Mouse (Mus musculus): ENCODE measurements around the gene Cog5. TPM values are rescaled to one million over a fixed set of nuclear protein-coding genes. Genes with fewer than 3 reads are reported as not detected.

Gene Cog5
- polyA plus RNA-seq (2014; fragmentation: Illumina TruSeq; extraction: RNeasy Lipid Tissue Mini Kit (QIAGEN cat#74804); ENCODE audit: low read depth, low replicate concordance): 62.7 TPM

GRCm38 (mm10) chr12:31654197-31654964, at the start of gene Cog5, which contains the start of gene Dus4l:
Gene Cog5, plus strand, starts transcription at chr12:31654869.
Gene Dus4l, minus strand, starts transcription at chr12:31654826.

GRCm38 (mm10) chr12:31634343-31635239, 20.1 kb upstream of the Cog5 start, which contains the start of gene Bcap29:
Gene Bcap29, minus strand, starts transcription at chr12:31634658.

GRCm38 (mm10) chr12:31713600-31713999, 58.9 kb downstream of the Cog5 start, which contains the start of gene Gpr22:
Gene Gpr22, minus strand, starts transcription at chr12:31713947.

GRCm38 (mm10) chr12:31949759-31950658, 295.3 kb downstream of the Cog5 start, which contains the start of gene Hbp1:
Gene Hbp1, minus strand, starts transcription at chr12:31950535.

Other genes with a start within 250 kb of the Cog5 start
- 19.8 TPM for gene Cbll1, start 155.3 kb upstream of the Cog5 start, polyA plus RNA-seq (2014; fragmentation: Illumina TruSeq; extraction: RNeasy Lipid Tissue Mini Kit (QIAGEN cat#74804); ENCODE audit: low read depth, low replicate concordance)
- gene Slc26a4, start 94.9 kb upstream of the Cog5 start, polyA plus RNA-seq (2014; fragmentation: Illumina TruSeq; extraction: RNeasy Lipid Tissue Mini Kit (QIAGEN cat#74804); ENCODE audit: low read depth, low replicate concordance): 59.4 TPM
- gene Bcap29, start 20.2 kb upstream of the Cog5 start, polyA plus RNA-seq (2014; fragmentation: Illumina TruSeq; extraction: RNeasy Lipid Tissue Mini Kit (QIAGEN cat#74804); ENCODE audit: low read depth, low replicate concordance): 93.1 TPM
- 11.9 TPM for gene Dus4l, start within 50 bp of the Cog5 start, polyA plus RNA-seq (2014; fragmentation: Illumina TruSeq; extraction: RNeasy Lipid Tissue Mini Kit (QIAGEN cat#74804); ENCODE audit: low read depth, low replicate concordance)
- 0.40 TPM for gene Gpr22, start 59.1 kb downstream of the Cog5 start, polyA plus RNA-seq (2014; fragmentation: Illumina TruSeq; extraction: RNeasy Lipid Tissue Mini Kit (QIAGEN cat#74804); ENCODE audit: low read depth, low replicate concordance)